In genomic region chr8:70806541-70806940, GRCm38 (mm10) we compare ENCODE assay signal across 12 mouse cellular contexts. TPM values are rescaled to one million over a fixed set of nuclear protein-coding genes. Genes with fewer than 3 reads are reported as not detected.
A peak's percentile ranks its signal among the peaks of the same experiment; 100 is the strongest.
DNase-seq lines count a peak whose midpoint lies in the region; ATAC-seq and TF ChIP-seq lines count a peak whose summit lies in the region.
"Had no signal": no experiment of that assay in that cellular context is flagged by ENCODE, and none has a peak within 500 bp of the region (broad histone marks: within the 10 kb centered on the region; RNA-seq: fewer than 3 reads in every experiment).

No protein-coding gene starts in this region.

- no peak for TF ChIP-seq CTCF in lung, adult 2 months (IDR thresholded peaks at IDR 0.05; ENCODE audit: insufficient read depth, low read length)

- ATAC-seq in megakaryocyte, adult 5-6 weeks (ENCODE audit: poor library complexity, severe bottlenecking): peak; percentile 65
- ATAC-seq: Patski had no signal

- TF ChIP-seq POLR2A in lung, adult 2 months (IDR thresholded peaks at IDR 0.05; ENCODE audit: borderline replicate concordance, extremely low read depth, low read depth, low read length): no peak

- H3K4me1 ChIP-seq in lung, adult 2 months (ENCODE audit: control insufficient read depth, insufficient read depth, low read length): peaks cover 7% of the 10 kb centered on the region

- no peak overlapping the region for H3K4me3 ChIP-seq in lung, adult 2 months (replicated peaks; ENCODE audit: extremely low read depth, low read depth, low read length)
- H3K4me3 ChIP-seq: limb, embryonic 10.5 days had no signal

- peak; percentile 67 to 74 for DNase-seq in lung, adult 18-20 months
- no peak for DNase-seq in lung, adult 2 months
- DNase-seq in c-Kit-positive CD71-negative TER-119-negative erythroid progenitor cells, embryonic 14.5 days (ENCODE audit: low read depth): peak; percentile 50
- DNase-seq in thymus, postnatal 25 days: peak; percentile 84
- DNase-seq in left cerebral cortex, postnatal 4 days: no peak
- no peak for DNase-seq in adrenal gland, adult 18-20 months (ENCODE audit: low spot score in 2 of 2)
- no peak for DNase-seq in layer of hippocampus, adult 8-10 months (ENCODE audit: low spot score in 2 of 2)
- DNase-seq: cerebellum, adult 11-12 months; gastrocnemius, postnatal 10 days had no signal

- WGBS in lung, adult 2 months: 70% methylated on average over 4 of the region's 4 CpGs

- intact Hi-C loops in left cerebral cortex, postnatal 4 days (cut with DNase I): no loop called here

RNA-seq across cellular contexts. Expression of gene Mast3, which starts 1.7 kb away (rescaled TPM):
- 84.2 and 87.0 TPM in 2 replicates for polyA plus RNA-seq in lung, adult 2 months (2012; rRNA removed)
- total RNA-seq in megakaryocyte, adult 5-6 weeks (2015): 56.2 and 65.4 TPM in 2 replicates
- total RNA-seq in megakaryocyte, adult 5-6 weeks (2017): 14.4 and 24.6 TPM in 2 replicates
- 10 to 100 TPM; 78.2 to 86.3 TPM for total RNA-seq in left cerebral cortex, postnatal 4 days (2021)
- 10 to 100 TPM; 15.6 to 16.7 TPM for total RNA-seq in adrenal gland, adult 18-20 months (2021)
- total RNA-seq in layer of hippocampus, adult 8-10 months (2022): 100 to 1,000 TPM; 340 to 427 (median 396) TPM

RNA-seq across cellular contexts. Expression of gene Il12rb1, which starts 1.7 kb away (rescaled TPM):
- 0.86 and 1.5 TPM in 2 replicates for polyA plus RNA-seq in lung, adult 2 months (2012; rRNA removed)
- total RNA-seq in megakaryocyte, adult 5-6 weeks (2015): 0.80 and 1.5 TPM in 2 replicates
- total RNA-seq in megakaryocyte, adult 5-6 weeks (2017): 0.07 and 1.7 TPM in 2 replicates
- total RNA-seq in left cerebral cortex, postnatal 4 days (2021): under 1 TPM; 0.20 to 0.22 TPM
- total RNA-seq in adrenal gland, adult 18-20 months (2021): under 1 TPM; 0.66 to 0.77 TPM
- total RNA-seq in layer of hippocampus, adult 8-10 months (2022): 1 to 10 TPM in 1 of 4 experiments, under 1 TPM in 3; 0.83 to 1.1 (median 0.85) TPM
- polyA plus RNA-seq: limb, embryonic 10.5 days had no signal

RNA-seq across cellular contexts. Expression of gene Pik3r2, which starts 30.0 kb away (rescaled TPM):
- 112 and 119 TPM in 2 replicates for polyA plus RNA-seq in lung, adult 2 months (2012; rRNA removed)
- total RNA-seq in megakaryocyte, adult 5-6 weeks (2015): 4.6 and 5.0 TPM in 2 replicates
- 14.7 and 14.9 TPM in 2 replicates for total RNA-seq in megakaryocyte, adult 5-6 weeks (2017)
- 100 to 1,000 TPM; 187 to 198 TPM for total RNA-seq in left cerebral cortex, postnatal 4 days (2021)
- total RNA-seq in adrenal gland, adult 18-20 months (2021): 10 to 100 TPM; 30.5 to 36.5 TPM
- total RNA-seq in layer of hippocampus, adult 8-10 months (2022): 100 to 1,000 TPM; 145 to 157 (median 153) TPM

RNA-seq across cellular contexts. Expression of gene Arrdc2, which starts 33.0 kb away (rescaled TPM):
- polyA plus RNA-seq in lung, adult 2 months (2012; rRNA removed): 50.3 and 78.3 TPM in 2 replicates
- total RNA-seq in megakaryocyte, adult 5-6 weeks (2015): 9.0 and 11.0 TPM in 2 replicates
- total RNA-seq in megakaryocyte, adult 5-6 weeks (2017): 10.5 and 11.1 TPM in 2 replicates
- total RNA-seq in left cerebral cortex, postnatal 4 days (2021): 10 to 100 TPM; 13.0 to 14.9 TPM
- 1 to 10 TPM; 8.3 to 8.7 TPM for total RNA-seq in adrenal gland, adult 18-20 months (2021)
- 10 to 100 TPM; 14.8 to 25.8 (median 21.3) TPM for total RNA-seq in layer of hippocampus, adult 8-10 months (2022)

RNA-seq across cellular contexts. Expression of gene Mpv17l2, which starts 45.8 kb away (rescaled TPM):
- 61.6 and 80.0 TPM in 2 replicates for polyA plus RNA-seq in lung, adult 2 months (2012; rRNA removed)
- 34.4 and 44.7 TPM in 2 replicates for total RNA-seq in megakaryocyte, adult 5-6 weeks (2015)
- total RNA-seq in megakaryocyte, adult 5-6 weeks (2017): 8.4 and 15.9 TPM in 2 replicates
- 10 to 100 TPM; 31.7 to 32.6 TPM for total RNA-seq in left cerebral cortex, postnatal 4 days (2021)
- 100 to 1,000 TPM in 1 of 2 experiments, 10 to 100 TPM in 1; 94.9 to 120 TPM for total RNA-seq in adrenal gland, adult 18-20 months (2021)
- total RNA-seq in layer of hippocampus, adult 8-10 months (2022): 10 to 100 TPM; 30.3 to 38.5 (median 31.7) TPM

Comparison
In these comparisons a context has a peak if more than half of its experiments do, and no peak if none do; other contexts are left out.
1. DNase-seq: peak in lung, adult 18-20 months (2 of 2), c-Kit-positive CD71-negative TER-119-negative erythroid progenitor cells, embryonic 14.5 days (single experiment) and thymus, postnatal 25 days (single experiment); none in lung, adult 2 months (single experiment), left cerebral cortex, postnatal 4 days (single experiment), adrenal gland, adult 18-20 months (0 of 2) and layer of hippocampus, adult 8-10 months (0 of 2).